Mouse (Mus musculus) heart, embryonic 14.5 days (tissue): Measurements from ENCODE around the gene Bmp7. TPM values are rescaled to one million over a fixed set of nuclear protein-coding genes. Genes with fewer than 3 reads are reported as not detected.
A peak's percentile ranks its signal among the peaks of the same experiment; 100 is the strongest.

Source experiments
- ATAC-seq: fragments of 200-750 bp; cut with Nextera tagmentation; 2 replicates; pipeline ENCODE4 v1.8.0; 2017; ENCODE audit warnings: low read depth, moderate TSS enrichment; ENCODE audit not compliant: insufficient number of reproducible peaks, insufficient read depth, low FRiP score
- H3K27ac ChIP-seq, 2 experiments: fragments of 200-500 bp in 1 of 2; fragments of 300-500 bp in 1 of 2; sonication (generic) in 1 of 2; replicated peaks in 1 of 2; 2 replicates each; pipeline ENCODE4 v1.5.1; 2012 to 2014; ENCODE audit warnings: low read depth in 2 of 2, low read length in 2 of 2, control low read depth in 1 of 2, mild to moderate bottlenecking in 1 of 2, mixed read lengths in 1 of 2; ENCODE audit not compliant: control insufficient read depth in 1 of 2, insufficient read depth in 1 of 2
- H3K27me3 ChIP-seq: fragments of 300-500 bp; sonication (generic); 2 replicates; pipeline ENCODE4 v1.6.1; 2014; ENCODE audit warnings: mild to moderate bottlenecking, low read length, control low read depth; ENCODE audit not compliant: control insufficient read depth, insufficient read depth
- H3K36me3 ChIP-seq: fragments of 300-500 bp; sonication (generic); 2 replicates; pipeline ENCODE4 v1.6.1; 2014; ENCODE audit warnings: mild to moderate bottlenecking, control low read depth, low read length, mixed read lengths; ENCODE audit not compliant: control insufficient read depth, insufficient read depth
- H3K4me1 ChIP-seq, 2 experiments: fragments of 200-500 bp in 1 of 2; fragments of 300-500 bp in 1 of 2; sonication (generic) in 1 of 2; 2 replicates each; pipeline ENCODE4 v1.6.1; 2012 to 2014; ENCODE audit warnings: low read length in 2 of 2, control low read depth in 1 of 2, mixed read lengths in 1 of 2; ENCODE audit not compliant: control insufficient read depth in 2 of 2, insufficient read depth in 2 of 2
- H3K4me2 ChIP-seq: fragments of 300-500 bp; sonication (generic); 2 replicates; pipeline ENCODE4 v1.6.1; 2014; ENCODE audit warnings: mild to moderate bottlenecking, low read length
- H3K4me3 ChIP-seq, 2 experiments: fragments of 200-500 bp in 1 of 2; fragments of 300-500 bp in 1 of 2; sonication (generic) in 1 of 2; 2 replicates each; pipeline ENCODE4 v1.5.1; 2012 to 2014; ENCODE audit warnings: low read length in 2 of 2, mild to moderate bottlenecking in 2 of 2, control low read depth in 1 of 2, low read depth in 1 of 2, moderate library complexity in 1 of 2; ENCODE audit not compliant: control insufficient read depth in 1 of 2, insufficient read depth in 1 of 2
- H3K9ac ChIP-seq: fragments of 300-500 bp; sonication (generic); 2 replicates; pipeline ENCODE4 v1.6.1; 2014; ENCODE audit warnings: mild to moderate bottlenecking, low read length
- H3K9me3 ChIP-seq: fragments of 300-500 bp; sonication (generic); 2 replicates; pipeline ENCODE4 v1.6.1; 2016; ENCODE audit warnings: low read length, control low read depth; ENCODE audit not compliant: control insufficient read depth
- WGBS: fragments of 180-500 bp; shearing (Covaris S2); extraction: QIAGEN DNeasy Blood & Tissue Kit; methylation state at CpG from one replicate; pipeline ENCODE4 v1.1.7; 2014; 5-methylcytosine and 5-hydroxymethylcytosine counted together
- polyA plus RNA-seq: library from polyadenylated mRNA; unstranded; fragments of >200 nt; fragmentation: Nextera tagmentation; extraction: Ambion mirVana; gene quantifications from 2 replicates; pipeline ENCODE4 v1.2.1, GENCODE M21; 2014

Bmp7 gene
- 50.5 and 53.7 TPM in 2 replicates for polyA plus RNA-seq

- peaks cover 41% of the 10 kb centered on the region for H3K27me3 ChIP-seq
- peak within 1 kb of the TSS; percentile 88 for H3K4me2 ChIP-seq
- H3K4me1 ChIP-seq = peaks cover 5 to 26% of the 10 kb centered on the region in 2 experiments; a peak in 3 of 4 replicates
- peak within 1 kb of the TSS; percentile 58 to 82 for H3K4me3 ChIP-seq
- WGBS = under 1% methylated on average over 74 of the region's 82 CpGs
- no peaks in the 10 kb centered on the region for H3K9me3 ChIP-seq
- peak; percentile 74 for ATAC-seq
- H3K27ac ChIP-seq = peak within 1 kb of the TSS; percentile 70 to 93
- peak within 1 kb of the TSS; percentile 91 for H3K9ac ChIP-seq
- H3K36me3 ChIP-seq = no peaks in the 10 kb centered on the region
Observed at GRCm38 (mm10) chr2:172940003-172940798, at the start of gene Bmp7. Gene Bmp7, minus strand, starts transcription at chr2:172940321.

- WGBS = 19% methylated on average over 9 of the region's 9 CpGs
- H3K4me3 ChIP-seq = no peak overlapping the region
- peak overlapping the region in 1 of 2 experiments; percentile 37; a peak in 1 of 4 replicates for H3K27ac ChIP-seq
- H3K27me3 ChIP-seq = no peaks in the 10 kb centered on the region
- H3K4me2 ChIP-seq = no peak overlapping the region; the same call in 1 of the 2 replicates
- H3K36me3 ChIP-seq = no peaks in the 10 kb centered on the region
- no peaks in the 10 kb centered on the region for H3K9me3 ChIP-seq
- ATAC-seq = no peak
- H3K9ac ChIP-seq = peak overlapping the region; percentile 44
- peaks cover 0 to 10% of the 10 kb centered on the region in 2 experiments; a peak in 3 of 4 replicates for H3K4me1 ChIP-seq
Observed at GRCm38 (mm10) chr2:172982776-172983561, 42.8 kb upstream of the Bmp7 start.

- Histone ChIP-seq H3K27me3 (no peaks in the 10 kb centered on the region), H3K4me1 (peaks cover 10 to 19% of the 10 kb centered on the region in 2 experiments), H3K4me2 (no peak overlapping the region), H3K27ac (no peak overlapping the region), H3K36me3 (no peaks in the 10 kb centered on the region), H3K4me3 (no peak overlapping the region), H3K9me3 (no peaks in the 10 kb centered on the region), H3K9ac (no peak overlapping the region)
- 92% methylated on average over 41 of the region's 43 CpGs for WGBS
- no peak for ATAC-seq
Observed at GRCm38 (mm10) chr2:172979666-172980345, 39.7 kb upstream of the Bmp7 start.

- Histone ChIP-seq H3K4me1 (peaks cover 10 to 16% of the 10 kb centered on the region in 2 experiments), H3K27me3 (no peaks in the 10 kb centered on the region), H3K4me2 (no peak overlapping the region), H3K9me3 (no peaks in the 10 kb centered on the region), H3K27ac (no peak overlapping the region), H3K9ac (no peak overlapping the region), H3K36me3 (no peaks in the 10 kb centered on the region), H3K4me3 (no peak overlapping the region)
- no peak for ATAC-seq
- 58% methylated on average over 4 of the region's 4 CpGs for WGBS
Observed at GRCm38 (mm10) chr2:172978131-172978633, 38.1 kb upstream of the Bmp7 start.

GRCm38 (mm10) chr2:172977409-172978130 lies 37.4 kb upstream of the Bmp7 start, which contains the start of gene Spo11:
Gene Spo11, plus strand, starts transcription at chr2:172977700.
- ATAC-seq = no peak
- peaks cover 10 to 11% of the 10 kb centered on the region in 2 experiments for H3K4me1 ChIP-seq
- H3K27me3 ChIP-seq = no peaks in the 10 kb centered on the region
- 20% methylated on average over 14 of the region's 14 CpGs for WGBS
- no peak within 1 kb of the TSS for H3K4me3 ChIP-seq
- H3K4me2 ChIP-seq = peak within 1 kb of the TSS; percentile 42
- H3K36me3 ChIP-seq = no peaks in the 10 kb centered on the region
- peak within 1 kb of the TSS; percentile 41; the same call in 1 of the 2 replicates for H3K9ac ChIP-seq
- no peak within 1 kb of the TSS for H3K27ac ChIP-seq
- H3K9me3 ChIP-seq = no peaks in the 10 kb centered on the region

GRCm38 (mm10) chr2:172976661-172977238 lies 36.6 kb upstream of the Bmp7 start:
- Histone ChIP-seq H3K9ac (no peak overlapping the region; the same call in 1 of the 2 replicates), H3K4me1 (peaks cover 10 to 11% of the 10 kb centered on the region in 2 experiments), H3K36me3 (no peaks in the 10 kb centered on the region), H3K27ac (no peak overlapping the region), H3K4me2 (peak overlapping the region; percentile 42; the same call in 1 of the 2 replicates), H3K4me3 (no peak overlapping the region), H3K9me3 (no peaks in the 10 kb centered on the region), H3K27me3 (no peaks in the 10 kb centered on the region)
- 33% methylated on average over 7 of the region's 7 CpGs for WGBS
- ATAC-seq = no peak
